Mouse (Mus musculus) bone marrow, adult 2 months (tissue): ENCODE data around the gene AC131692.1.

Experiments used
- CTCF ChIP-seq: fragments of 200-500 bp; IDR thresholded peaks from 2 replicates; pipeline ENCODE4 v1.5.1; 2011; ENCODE audit warnings: low read length, control low read depth; ENCODE audit not compliant: control insufficient read depth, insufficient read depth
- POLR2A ChIP-seq: fragments of 200-500 bp; IDR thresholded peaks from 2 replicates; pipeline ENCODE4 v1.6.1; 2011; ENCODE audit warnings: low read depth, mild to moderate bottlenecking, control low read depth, low read length, borderline replicate concordance; ENCODE audit not compliant: control insufficient read depth

DNA sequence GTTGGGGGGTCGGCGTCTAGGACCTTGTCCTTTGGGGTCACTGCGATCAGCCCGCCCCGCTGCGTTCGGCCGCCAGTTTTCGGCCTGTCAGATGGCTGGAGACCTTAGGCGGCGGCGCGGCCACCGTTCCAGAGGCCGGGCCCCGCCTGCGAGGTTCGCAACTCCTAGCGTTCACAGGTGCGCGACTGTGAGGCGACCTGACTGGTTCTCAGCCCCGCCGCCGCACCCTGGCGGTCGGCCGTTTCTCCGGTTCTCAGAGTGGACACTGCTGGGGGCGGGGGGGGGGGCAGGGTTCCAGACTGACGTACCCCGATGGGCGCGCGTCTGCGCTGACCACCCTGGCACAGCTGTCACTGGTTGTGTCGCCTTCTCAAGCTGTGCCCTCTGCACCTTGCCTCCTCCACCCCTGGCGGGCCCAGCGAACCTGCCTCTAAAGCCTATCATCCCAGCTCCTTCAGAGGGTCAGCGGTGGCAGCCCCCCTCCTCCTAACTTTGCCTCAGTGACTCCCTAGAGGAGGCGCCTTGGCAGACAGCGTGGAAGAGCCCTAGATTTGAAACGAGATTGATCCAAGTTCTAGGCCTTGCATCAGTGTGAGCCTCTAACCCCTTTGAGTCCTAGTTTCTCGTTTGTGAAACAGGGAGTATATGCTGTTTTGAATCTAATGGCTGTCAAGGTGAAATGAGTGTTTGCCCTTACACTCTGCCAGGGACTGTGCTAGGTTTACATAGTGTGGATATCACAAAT lies 46.9 kb upstream of the AC131692.1 start:
- no peak for TF ChIP-seq POLR2A
- TF ChIP-seq CTCF: no peak
